Mouse (Mus musculus): ENCODE data around the gene Wdr83.

GRCm38 (mm10) chr8:85074617-85075016 is 6.5 kb downstream of the Wdr83 start:
- no peak for TF ChIP-seq CTCF (conservative IDR thresholded peaks at IDR 0.05; ENCODE audit: low read length)
- no peak for TF ChIP-seq NANOG (IDR thresholded peaks at IDR 0.05; ENCODE audit: borderline replicate concordance, low read length)
- no peak for TF ChIP-seq POU5F1 (IDR thresholded peaks at IDR 0.05; ENCODE audit: borderline replicate concordance, low read length)
